Mouse (Mus musculus): ENCODE measurements at regions not wholly inside any gene's neighbourhood (a gene's known extent, or its start where the extent isn't known, plus 50 kb on each side); places are given as distances from the start of the nearest gene placed in this dataset.
A peak's percentile ranks its signal among the peaks of the same experiment; 100 is the strongest.

DNA sequence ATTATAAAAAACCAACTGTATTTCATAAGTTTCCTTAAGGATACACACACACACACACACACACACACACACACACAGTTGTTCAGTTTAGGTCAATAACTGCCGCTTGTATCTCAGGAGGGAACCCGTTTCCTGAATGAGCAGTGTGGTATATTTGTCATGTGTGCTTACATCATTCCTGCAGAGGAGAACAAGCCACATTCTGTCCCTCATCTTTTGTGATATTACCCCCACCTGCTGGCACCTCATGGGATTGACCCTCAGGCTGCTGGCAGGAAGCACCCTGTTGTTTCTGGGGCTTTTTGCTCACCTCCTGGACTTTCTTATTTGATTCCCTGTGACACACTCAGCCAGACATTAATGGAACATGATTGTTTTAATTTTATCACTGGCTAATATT is 66.4 kb upstream of the Htr1a start:
- DNase-seq (ENCODE audit: low read depth), result peak; percentile 19

DNA sequence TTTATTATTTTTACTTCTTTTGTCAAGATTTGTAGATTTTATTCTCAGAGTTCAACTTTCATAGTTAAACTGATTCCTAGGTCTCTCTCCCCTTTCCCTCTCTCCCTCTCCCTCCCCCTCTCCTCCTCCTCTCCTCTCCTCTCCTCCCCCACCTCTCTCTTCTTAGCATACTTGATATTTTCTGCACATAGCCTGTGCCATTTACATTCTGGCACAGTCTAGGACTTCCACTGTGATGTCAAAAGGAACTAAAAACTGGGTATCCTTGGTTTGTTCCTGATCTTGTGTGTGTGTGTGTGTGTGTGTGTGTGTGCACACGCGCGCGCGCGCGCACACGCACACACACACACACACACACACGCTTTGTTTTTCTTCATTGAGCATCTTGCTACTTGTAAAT is 64.9 kb upstream of the Htr1a start:
- no peak for DNase-seq (ENCODE audit: low read depth)

DNA sequence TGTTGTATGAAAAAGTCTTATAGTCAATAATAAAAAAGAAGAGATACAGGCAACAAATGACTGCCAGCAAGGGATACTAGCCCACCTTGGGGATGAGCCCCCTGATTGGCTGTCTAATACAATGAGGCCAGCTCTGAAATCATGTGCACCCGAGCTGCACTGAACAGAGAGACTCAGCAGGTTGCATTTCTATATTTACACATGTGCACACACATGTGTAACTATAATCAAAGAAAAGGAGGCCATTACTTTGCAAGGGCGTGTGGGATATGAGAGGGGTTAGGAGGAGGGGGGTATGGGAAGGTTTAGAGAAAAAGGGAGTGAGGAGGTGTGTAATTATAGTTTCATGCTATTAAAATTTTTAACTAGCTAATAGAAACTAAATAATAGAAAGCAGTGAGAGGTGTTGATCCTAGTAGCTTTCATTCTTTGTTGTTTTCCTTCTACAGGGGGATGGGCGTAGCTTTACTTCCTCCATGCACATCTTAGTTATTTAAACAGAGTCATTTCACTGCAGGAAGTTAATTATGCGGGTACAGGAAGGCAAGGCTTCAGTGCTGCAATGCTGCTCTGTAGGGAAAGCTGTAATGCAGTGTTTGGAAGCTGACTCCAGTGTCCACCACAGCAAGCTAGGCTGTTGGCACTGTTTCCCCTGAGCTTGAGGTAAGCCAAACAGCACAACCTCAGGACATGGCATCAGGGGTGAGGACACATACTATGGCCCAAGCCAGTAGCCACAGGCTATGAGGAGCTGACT is 56.2 kb upstream of the Htr1a start:
- DNase-seq (ENCODE audit: low read depth), result no peak
